Mouse (Mus musculus) right cerebral cortex, postnatal 10 days (tissue): Measurements from ENCODE around the gene Il33.

ENCODE experiments used
- DNase-seq, 2 experiments: peaks; one replicate each; pipeline ENCODE4 v3.0.0; 2021; ENCODE audit warnings: low spot score in 2 of 2

Gene Il33

DNA sequence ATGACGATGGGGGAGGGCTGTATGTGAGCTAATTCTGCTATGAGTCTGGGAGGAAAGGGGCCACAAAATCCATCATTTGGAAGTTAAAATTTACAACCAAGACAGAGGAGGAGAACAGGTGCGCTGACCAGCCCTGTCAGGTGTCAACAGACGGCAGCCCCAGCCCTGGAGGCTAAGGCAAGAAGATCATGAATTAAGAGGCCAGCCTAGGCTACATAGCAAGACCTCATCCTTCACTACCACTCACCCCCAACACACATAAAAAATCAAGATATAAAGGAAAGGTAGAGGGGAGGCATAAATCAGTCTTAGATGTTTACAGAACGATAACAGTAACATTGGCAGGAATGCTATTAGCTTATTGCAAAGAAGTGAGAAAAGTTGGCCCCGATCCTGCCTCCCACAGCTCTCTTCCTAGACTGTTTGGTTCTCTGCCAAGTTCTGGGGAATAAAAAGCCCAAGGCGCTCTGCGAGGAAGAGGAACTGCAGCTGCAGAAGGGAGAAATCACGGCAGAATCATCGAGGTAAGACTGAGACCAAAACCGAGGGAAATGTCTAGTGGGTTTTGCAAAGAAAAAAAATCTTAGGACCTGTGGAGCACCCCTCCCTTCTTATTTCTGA lies at the start of gene Il33:
Gene Il33, plus strand, starts transcription at position 477 of the 621 bp plus-strand sequence.
- peak; percentile 81 for DNase-seq

DNA sequence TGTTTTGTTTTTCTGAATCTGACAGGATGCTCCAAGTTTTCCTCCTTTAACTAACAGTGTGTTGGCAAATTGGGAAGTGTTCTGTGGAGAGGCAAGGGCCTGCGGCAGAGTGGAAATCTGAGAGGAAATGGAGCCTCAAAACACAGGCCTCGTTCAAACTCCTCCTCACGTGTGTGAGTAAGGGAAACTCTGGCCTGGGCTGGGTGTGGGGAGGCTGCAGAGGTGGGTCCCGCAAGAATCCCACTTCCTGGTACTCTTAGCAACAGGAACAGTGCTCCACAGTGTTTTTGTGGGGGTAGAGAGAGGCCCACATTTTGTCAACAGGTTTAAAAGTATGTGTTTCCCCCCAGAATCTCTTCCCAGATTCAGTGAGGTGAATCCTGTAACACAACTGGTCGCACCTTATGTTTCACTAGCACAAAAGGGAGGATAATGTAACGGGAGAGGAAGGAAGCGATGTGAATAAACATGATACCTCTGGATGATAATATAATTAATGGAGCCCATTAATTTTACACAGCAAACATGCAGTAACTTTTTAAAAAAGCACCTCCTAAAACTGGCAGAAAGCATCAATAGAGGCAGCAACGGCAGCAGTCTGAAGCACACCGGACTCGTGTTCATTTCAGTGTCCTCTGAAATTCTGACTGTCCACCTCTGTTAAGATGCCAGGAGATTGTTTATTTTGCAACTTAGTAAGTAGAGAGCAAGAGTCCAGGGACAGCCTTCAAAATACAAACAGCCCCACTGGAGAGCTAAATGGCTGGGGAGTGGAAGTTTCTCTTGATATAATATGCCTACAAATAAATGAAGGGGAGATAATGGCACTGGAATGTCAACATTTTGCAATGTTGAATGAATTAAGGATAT lies 47.3 kb upstream of the Il33 start:
- no peak for DNase-seq

DNA sequence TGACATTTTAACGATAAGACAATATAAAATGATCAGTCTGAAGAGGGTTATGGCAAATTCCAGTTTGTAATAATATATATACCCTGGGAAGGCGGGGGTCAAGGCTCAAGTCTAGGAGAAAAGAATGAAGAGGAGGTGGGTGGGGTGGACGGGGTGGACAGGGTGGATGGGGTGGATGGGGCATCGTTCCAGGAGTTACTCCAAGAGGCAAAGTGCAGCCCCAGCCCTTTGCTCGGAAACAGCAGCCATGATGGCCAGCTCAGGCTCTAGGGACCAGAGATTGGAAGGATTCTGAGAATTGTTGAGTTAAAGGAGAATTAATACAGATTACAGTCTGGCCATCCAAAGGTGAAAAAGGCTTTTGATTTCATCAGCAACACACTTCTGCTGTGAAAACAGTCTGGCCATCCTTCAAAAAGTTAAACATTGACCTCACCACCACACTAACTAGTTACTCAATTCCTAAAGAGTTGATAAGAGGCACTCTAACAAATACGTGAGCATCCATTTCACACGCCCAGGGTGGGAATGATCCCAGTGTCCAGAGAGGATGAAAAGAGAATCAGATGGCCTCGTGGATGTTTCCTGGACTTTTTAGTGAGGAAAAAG lies 45.9 kb upstream of the Il33 start:
- DNase-seq: no peak

DNA sequence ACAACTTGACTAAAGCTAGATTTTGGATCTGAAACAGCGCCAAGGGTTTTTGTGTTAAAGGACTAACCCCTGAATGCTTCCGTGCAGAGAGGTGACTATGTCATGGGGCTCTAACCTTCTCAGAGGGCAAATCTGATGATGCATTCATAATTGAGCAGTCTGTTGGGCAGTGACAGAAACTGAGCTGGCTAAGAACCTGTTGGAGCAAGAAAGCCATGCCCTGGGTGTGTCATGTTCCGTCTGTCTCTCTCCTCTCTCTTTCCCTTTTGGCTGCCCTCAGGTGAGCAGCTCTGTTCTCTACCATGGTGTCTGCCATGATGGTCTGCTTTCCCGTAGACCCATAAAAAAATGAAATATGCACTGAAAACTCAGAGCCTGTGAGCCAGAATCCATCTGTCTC lies 44.0 kb upstream of the Il33 start:
- DNase-seq: no peak

DNA sequence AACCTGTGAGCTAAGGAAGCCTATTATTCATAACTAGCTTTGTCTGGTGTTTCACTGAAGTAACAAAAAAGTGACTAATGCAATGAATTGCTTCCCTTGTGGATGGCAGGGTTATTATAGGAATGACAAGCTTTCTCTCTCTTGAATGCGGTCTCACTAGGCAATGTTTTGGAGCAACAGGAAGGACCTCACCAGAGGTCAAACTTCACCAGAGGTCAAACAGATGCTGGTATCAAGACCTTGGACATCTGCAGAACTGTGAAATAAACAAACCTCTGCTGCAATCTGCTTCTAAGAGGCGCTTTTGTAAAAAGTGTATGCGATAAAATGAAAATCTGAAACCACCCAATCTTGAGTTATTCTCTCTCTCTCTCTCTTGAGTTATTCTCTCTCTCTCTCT lies 42.2 kb upstream of the Il33 start:
- DNase-seq: no peak

DNA sequence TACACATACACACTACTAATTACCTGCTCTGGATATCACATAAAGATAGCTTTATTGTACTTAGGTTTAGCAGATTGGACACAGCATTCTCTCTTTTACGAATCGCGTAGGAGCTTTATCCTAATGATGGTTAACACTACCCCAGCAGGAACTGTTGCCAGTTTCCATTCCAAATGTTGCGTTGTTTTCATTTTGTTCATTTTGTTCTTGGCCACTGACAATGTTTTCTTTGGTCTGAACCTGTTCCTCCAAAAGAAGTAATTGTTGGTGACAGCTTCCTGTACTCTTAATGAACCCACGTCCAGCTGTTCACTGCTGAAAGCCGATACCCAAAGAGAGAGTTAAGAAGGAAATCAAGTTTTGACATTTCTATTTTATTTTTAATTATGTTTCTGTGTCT lies 39.4 kb upstream of the Il33 start:
- DNase-seq: no peak

DNA sequence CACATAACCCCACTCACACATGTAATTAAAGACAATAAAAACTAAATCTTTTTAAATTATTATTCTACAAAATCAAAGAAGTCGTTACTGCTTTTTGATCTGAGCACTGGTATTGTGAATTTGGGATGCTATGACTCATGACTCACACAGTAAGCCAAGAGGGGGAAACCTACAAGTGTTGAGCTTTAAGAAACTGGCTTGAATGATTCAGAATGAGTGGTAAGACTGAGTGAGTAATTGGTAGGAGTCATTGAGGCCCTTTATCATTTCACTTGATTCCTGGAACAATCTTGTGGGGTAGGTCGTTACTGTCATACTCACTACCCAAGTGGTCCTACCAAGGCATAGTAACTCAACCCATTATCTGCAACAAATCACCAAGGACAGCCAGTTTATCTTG lies 37.4 kb upstream of the Il33 start:
- DNase-seq: no peak

DNA sequence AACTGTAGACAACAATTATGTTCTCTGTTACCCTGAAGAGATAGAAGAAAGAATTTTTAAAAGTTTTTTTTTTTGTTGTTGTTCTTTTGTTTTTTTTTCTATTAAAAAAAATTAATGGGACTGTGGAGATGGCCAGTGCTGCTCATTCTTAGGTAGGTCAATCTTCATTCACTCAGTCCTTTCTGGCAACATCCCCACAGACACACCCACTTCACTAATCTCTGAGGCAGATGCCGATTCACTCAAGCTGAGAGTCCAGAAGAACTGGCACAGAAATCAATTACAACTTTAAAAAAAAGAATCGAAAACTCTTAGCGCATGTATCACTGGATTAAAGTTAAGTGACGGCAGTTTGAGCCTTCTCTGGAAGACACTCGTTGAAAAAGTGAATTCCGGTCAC lies 36.0 kb upstream of the Il33 start:
- DNase-seq: no peak

DNA sequence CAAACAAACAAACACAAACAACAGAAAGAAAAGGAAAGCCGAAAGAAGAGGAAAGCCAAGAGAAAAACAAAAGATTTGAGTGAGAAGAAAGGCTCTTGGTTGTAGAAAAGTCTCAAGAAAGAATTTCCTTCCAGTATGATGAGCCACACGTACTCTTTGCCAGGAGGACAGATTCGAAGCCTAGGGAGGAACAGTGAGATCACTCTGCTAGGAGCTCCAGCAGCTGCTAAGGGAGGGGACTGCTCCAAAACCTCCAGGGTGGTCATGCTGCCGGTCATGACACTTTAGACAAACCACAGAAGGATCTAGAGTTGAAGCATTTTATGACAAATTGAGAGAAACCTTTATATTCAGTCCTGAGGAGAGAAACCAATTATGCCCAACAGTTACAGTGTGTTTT lies 32.9 kb upstream of the Il33 start:
- DNase-seq: no peak

DNA sequence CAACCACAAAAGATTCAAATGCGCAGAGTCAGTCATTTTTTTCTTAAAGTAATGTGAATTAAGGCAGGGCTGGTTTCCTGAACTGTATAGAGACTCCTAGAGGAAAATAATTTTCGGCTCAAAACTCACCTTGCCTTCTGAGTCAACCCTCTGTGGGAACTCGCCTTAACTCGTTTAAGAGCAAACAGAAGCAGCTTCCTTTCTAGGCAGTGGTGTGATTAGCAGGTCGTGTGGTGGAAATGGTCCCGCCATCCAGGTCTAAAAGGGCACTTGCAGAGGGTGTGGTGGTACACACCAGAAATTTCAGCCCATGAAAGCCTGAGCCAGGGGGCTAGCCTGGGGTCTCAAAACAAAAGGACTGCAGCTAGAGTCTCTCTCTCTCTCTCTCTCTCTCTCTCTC lies 32.1 kb upstream of the Il33 start:
- DNase-seq: no peak

DNA sequence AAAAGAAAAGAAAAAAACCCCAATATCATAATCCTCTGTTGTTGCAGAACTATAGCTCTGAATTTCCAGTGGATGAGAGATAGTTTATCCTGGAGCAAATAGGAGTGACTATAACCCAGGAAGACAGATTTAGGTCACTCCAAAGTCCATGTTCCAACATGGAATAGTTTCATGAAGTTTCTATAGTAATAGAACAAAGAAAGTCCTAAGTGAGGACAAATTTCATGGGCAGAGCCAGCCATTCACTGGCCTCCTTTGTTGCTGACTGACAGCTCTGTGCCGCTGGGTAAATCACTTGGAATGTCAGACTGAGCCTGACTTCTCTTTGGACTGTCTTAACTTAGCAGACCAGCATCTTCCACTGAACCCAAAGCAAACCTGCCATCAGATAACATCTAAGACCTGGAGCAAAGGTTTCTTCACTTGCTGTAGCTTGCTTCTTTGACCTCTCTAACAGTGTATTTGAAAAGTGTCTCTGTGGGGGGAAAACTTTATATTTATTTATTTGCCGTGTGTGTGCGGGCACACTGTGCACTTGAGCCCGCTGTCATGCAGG lies 31.1 kb upstream of the Il33 start:
- no peak for DNase-seq

DNA sequence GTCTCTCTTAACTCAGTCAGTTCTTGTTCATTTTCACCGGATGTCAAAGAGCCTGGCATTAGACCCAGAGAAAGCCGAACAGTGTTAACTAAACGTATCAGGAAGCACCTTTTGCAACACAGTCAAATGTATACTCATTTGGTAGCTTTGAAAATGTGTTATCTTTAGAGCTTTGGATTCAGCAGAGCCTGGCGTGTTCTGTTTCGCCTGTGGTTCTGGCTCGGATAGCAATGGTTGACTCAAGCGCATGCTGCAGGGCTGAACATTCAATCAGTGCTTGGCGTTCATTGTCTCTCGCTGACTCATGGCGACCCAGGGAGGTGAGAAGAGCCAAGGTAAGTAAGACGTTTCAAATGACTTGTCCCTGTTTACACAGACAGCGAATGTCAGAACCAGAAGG lies 30.5 kb upstream of the Il33 start:
- no peak for DNase-seq

DNA sequence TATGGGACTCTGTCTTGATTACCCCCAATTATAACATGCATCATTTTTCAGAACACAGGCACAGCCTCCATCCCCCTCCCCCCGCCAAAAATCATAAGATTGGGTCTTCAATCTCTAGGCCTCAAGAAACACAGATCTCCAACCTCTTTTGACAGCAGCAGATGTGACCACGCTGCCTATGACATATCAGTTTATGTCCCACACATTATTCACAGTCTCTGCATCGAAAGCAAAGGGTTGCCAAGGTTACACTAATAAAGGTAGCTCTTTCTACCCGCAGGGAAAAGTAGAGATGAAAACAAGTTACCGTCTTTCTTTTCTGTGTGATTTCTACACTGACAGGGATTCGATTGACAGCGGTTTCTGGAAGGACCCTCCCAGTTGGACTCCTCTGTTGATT lies 29.9 kb upstream of the Il33 start:
- no peak for DNase-seq

DNA sequence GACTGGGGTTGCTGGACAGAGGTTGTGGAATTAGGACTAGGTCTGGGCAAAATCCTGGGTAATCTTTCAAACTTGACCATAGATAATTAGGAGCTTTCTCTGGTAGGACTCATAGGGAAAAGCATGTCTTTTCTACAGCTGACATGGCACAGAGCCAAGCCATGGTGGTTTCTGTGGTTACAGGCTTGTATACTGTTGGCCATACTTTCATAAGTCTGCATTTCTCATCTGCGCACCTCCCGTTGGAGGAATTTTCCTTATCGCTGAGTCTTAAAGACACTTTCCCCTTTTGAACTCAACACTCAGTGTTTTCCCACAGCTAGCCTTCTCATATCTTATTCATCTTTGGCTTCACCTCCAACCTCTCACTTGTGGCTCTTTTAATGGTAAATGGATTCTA lies 24.6 kb upstream of the Il33 start:
- DNase-seq: no peak

DNA sequence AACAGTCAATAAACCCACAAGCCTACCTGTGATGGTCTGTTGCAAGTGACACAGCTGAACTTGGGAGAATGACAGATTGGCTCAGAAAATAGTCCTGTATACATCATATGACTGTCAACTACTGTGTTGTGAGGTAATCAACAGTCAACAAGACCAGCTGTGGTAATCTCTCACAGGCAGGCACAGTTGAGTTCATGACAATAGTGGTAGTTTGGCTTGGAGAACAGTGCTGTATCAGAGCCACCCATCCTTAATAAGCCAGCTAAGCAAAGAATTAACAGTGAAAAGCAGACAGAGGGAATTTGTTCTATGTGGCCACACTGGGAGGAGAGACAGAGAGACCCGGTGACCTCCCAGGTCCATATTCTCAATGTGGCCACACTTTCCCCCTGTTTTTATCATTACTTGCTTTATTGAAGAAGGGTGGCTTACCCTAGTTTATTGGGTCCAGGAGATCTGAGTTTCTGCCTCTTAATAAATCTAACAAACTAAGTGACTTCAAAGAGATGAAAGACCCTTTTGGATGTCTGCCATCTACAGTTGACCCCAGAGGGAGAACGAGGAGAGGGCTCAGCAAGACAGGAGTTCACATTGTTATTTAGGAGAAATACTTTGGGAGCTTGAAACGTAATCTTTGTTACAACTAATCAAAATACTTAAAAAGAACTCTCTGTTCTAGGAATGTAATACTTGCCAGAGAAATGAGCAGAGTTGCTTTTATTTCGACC lies 22.4 kb upstream of the Il33 start:
- no peak for DNase-seq

DNA sequence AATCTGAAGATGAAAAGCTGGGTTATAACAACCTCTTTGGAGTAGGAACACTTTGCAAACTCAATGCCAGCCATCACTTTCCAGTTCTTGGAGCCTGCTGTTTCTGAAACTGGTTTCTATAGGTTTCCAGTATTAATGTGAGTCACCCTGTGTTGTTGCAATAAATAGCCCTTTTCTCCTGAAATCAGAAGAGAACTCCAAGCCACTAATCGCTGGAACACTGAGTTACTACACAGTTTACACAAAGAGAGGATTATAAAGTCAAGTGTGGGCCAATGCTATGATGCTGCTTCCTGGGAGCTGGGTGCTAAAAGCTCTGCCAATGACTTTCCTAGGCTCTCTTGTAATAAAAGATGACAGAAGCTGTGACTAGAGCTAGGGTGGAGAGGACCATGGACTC lies 19.0 kb upstream of the Il33 start:
- DNase-seq: no peak

DNA sequence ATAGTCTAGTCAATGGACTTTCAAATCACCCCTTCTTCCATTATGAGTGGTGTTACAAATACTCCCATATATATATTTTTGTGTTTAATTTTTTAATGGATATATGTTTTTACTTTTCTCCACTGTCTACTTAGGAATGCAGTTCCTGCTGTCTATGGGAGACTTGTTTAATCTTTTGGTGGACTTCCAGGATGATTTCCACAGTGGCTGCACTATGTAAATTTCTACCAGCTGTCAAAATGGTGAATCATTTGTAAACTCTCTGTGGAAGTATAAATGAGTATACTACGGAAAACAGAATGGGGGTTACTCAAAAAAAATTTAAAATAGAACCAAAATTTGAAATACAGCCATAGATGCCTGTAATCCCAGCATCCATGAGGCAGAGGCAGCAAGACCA lies 15.7 kb upstream of the Il33 start:
- DNase-seq: no peak

DNA sequence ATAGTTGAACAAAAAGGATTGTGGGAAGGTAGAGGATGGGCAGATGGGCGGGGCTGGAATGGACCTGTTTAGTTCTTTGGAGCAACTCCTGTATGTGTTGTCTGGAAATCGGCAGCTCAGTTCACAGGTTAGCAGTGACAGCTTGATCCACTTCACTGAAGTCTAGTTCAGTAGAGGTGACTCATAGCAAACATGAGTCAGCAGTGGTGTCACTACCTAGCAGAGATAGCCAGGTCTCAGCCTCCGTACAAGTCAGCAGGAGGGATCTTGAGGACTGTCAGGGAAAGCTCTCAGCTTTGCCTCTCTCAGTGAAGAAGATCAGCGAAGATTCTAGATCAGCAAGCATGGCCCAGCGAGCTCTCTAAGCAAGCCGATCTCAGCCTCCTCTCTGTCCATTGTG lies 13.0 kb upstream of the Il33 start:
- no peak for DNase-seq

DNA sequence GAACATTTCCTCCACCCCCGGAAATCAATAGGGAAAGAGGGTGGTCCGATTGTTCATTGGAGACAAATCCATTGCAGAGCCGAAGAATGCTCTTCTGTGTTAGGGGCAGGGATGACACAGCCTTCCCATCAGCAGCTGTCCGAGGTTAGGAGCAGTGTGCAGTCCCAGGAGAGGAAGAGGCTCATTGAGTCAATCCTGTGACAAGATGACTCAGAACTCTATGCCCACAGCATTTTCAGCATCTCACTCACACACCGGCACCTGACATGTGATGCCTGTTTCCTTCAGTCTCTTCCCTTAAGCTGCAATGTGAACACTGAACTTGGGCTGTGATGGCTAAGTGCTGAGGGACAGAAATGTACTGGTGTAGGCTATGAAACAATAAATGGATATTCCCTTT lies 7.5 kb upstream of the Il33 start:
- no peak for DNase-seq

DNA sequence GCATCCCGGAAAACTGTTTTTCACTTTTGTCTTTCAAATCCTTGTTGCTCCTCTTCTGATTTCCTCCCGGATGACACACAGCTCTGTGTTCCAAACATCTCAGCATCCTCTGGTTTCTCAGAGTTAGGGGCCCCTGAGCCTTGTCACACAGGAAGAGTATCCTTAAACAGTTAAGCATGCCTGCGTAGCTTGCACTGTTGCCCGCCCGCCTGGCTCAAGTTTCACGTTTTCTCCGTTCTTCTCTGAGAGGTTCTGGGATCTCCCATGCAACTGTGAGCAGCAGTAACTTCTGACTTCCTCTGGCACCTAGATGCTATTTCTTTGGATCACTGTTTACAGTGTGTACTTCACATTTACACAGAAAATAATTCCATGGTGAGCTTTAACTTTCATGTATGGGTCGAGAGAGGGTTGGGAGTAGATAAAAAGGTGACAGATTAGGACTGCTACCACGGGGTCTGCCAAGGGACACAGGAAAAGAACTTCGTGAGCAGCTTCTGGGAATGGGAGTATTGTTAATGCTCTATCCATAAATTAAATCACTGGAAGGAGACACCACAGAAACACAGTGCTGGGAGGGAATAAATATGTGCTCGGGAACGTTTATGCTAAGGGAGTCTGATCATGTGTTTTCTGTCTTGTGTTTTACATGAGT lies 1.3 kb downstream of the Il33 start:
- DNase-seq: no peak

DNA sequence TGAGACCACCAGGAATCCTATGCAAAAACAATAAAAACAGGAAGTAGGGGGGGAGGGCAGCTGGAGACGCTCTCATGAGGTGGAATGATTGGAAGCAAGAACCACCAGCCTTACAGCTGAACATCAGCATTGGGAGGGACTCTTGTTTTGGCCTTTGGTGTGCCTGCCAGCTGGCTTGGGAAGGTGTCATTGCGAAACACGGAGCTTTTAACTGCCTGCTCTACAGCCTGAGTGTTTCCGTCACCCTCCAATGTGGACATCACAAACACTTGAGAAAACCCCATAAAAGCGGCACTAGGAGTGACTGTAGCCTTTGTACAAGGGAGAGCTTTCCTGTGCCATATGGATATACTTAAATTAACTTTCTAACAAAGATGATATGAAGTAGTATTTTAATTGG lies 5.4 kb downstream of the Il33 start:
- no peak for DNase-seq

DNA sequence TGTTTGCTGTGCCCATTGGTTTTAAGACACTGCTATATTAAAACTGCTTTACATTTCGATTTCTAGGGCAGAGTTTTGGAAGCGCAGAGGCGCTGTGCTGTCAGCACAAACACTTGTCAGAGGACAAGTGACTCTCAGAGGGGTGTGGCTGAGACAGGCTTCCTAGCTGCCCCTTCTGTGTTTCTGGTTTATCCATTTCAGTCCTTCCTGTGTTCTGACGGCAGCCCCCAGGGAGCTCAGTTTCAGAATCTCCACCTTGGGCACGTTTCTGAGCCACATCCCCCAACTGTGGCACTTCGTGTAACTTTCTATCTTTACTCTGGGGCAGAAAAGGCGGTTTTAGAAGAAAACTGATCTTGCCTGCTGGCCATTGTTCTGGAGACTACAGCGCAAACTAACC lies 12.5 kb downstream of the Il33 start:
- DNase-seq: no peak
